Comparison of ENCODE assay signal across 10 mouse cellular contexts in genomic region chr17:65643579-65643978, GRCm38 (mm10). TPM values are rescaled to one million over a fixed set of nuclear protein-coding genes. Genes with fewer than 3 reads are reported as not detected.
DNase-seq lines count a peak whose midpoint lies in the region; ATAC-seq and TF ChIP-seq lines count a peak whose summit lies in the region.
"Had no signal": no experiment of that assay in that cellular context is flagged by ENCODE, and none has a peak within 500 bp of the region (broad histone marks: within the 10 kb centered on the region; RNA-seq: fewer than 3 reads in every experiment).

No protein-coding gene starts in this region.

- H3K36me3 ChIP-seq in kidney, embryonic 16.5 days (ENCODE audit: insufficient read depth, low read length), result no peaks in the 10 kb centered on the region
- H3K36me3 ChIP-seq in embryonic facial prominence, embryonic 11.5 days (replicated peaks; ENCODE audit: control insufficient read depth, insufficient read depth, low read depth, low read length), result no peaks in the 10 kb centered on the region
- no peaks in the 10 kb centered on the region for H3K36me3 ChIP-seq in hindbrain, embryonic 16.5 days (ENCODE audit: control insufficient read depth, insufficient read depth, low read length)
- no peaks in the 10 kb centered on the region for H3K36me3 ChIP-seq in myocyte (ENCODE audit: control insufficient read depth, insufficient read depth)
- H3K36me3 ChIP-seq: limb, embryonic 12.5 days had no signal

- H3K4me3 ChIP-seq in kidney, embryonic 16.5 days (ENCODE audit: low read length), result no peak overlapping the region
- H3K4me3 ChIP-seq in embryonic facial prominence, embryonic 11.5 days (ENCODE audit: low read depth, low read length), result no peak overlapping the region
- no peak overlapping the region for H3K4me3 ChIP-seq in hindbrain, embryonic 16.5 days (ENCODE audit: low read length)
- no peak overlapping the region for H3K4me3 ChIP-seq in myocyte
- H3K4me3 ChIP-seq: limb, embryonic 12.5 days had no signal

- peaks cover 15% of the 10 kb centered on the region for H3K4me1 ChIP-seq in kidney, embryonic 16.5 days (ENCODE audit: insufficient read depth, low read length)
- no peaks in the 10 kb centered on the region; the same call in 1 of the 2 replicates for H3K4me1 ChIP-seq in embryonic facial prominence, embryonic 11.5 days (ENCODE audit: control insufficient read depth, insufficient read depth, low read length)
- peaks cover 13% of the 10 kb centered on the region for H3K4me1 ChIP-seq in hindbrain, embryonic 16.5 days (ENCODE audit: control insufficient read depth, insufficient read depth, low read depth, low read length)

- no peak overlapping the region for H3ac ChIP-seq in myocyte (ENCODE audit: control insufficient read depth, insufficient read length)

- H3K9ac ChIP-seq in kidney, embryonic 16.5 days (replicated peaks; ENCODE audit: low read length), result 0 out of 2 replicates have a peak overlapping the region, but pooled peaks have one; percentile 18
- H3K9ac ChIP-seq in embryonic facial prominence, embryonic 11.5 days (replicated peaks; ENCODE audit: low read length), result no peak overlapping the region
- H3K9ac ChIP-seq in hindbrain, embryonic 16.5 days (ENCODE audit: low read depth, low read length), result no peak overlapping the region
- H3K9ac ChIP-seq: limb, embryonic 12.5 days had no signal

- H3K79me2 ChIP-seq in myocyte (ENCODE audit: control insufficient read depth, insufficient read depth), result no peaks in the 10 kb centered on the region

- DNase-seq in kidney, postnatal 14 days, result no peak
- peak; percentile 9 for DNase-seq in embryonic facial prominence, embryonic 11.5 days (ENCODE audit: low spot score)
- DNase-seq in spleen, postnatal 36 days (ENCODE audit: low spot score in 2 of 2), result no peak
- no peak for DNase-seq in yolk sac, embryonic 10.5 days (ENCODE audit: low spot score)
- DNase-seq: adrenal gland, adult 8-10 months; thymus, postnatal 36 days had no signal

- no peaks in the 10 kb centered on the region for H3K9me3 ChIP-seq in kidney, embryonic 16.5 days (ENCODE audit: low read length)
- no peaks in the 10 kb centered on the region for H3K9me3 ChIP-seq in embryonic facial prominence, embryonic 11.5 days (replicated peaks; ENCODE audit: control insufficient read depth, low read length)
- H3K9me3 ChIP-seq in hindbrain, embryonic 16.5 days (ENCODE audit: control insufficient read depth, low read length), result no peaks in the 10 kb centered on the region
- H3K9me3 ChIP-seq: limb, embryonic 12.5 days had no signal

- TF ChIP-seq POLR2A in myocyte (IDR thresholded peaks at IDR 0.05; ENCODE audit: insufficient read length, low read depth), result no peak

- ATAC-seq in kidney, embryonic 16.5 days (ENCODE audit: low FRiP score, low TSS enrichment), result no peak
- no peak for ATAC-seq in embryonic facial prominence, embryonic 11.5 days (replicated peaks; ENCODE audit: insufficient number of reproducible peaks, low FRiP score, low TSS enrichment, low read depth)
- no peak for ATAC-seq in hindbrain, embryonic 16.5 days

- H3K4me2 ChIP-seq in kidney, embryonic 16.5 days (replicated peaks; ENCODE audit: low read depth, low read length), result no peak overlapping the region; the same call in 1 of the 2 replicates
- H3K4me2 ChIP-seq in embryonic facial prominence, embryonic 11.5 days (ENCODE audit: low read depth, low read length), result no peak overlapping the region
- no peak overlapping the region for H3K4me2 ChIP-seq in hindbrain, embryonic 16.5 days (ENCODE audit: low read length)
- peak overlapping the region; percentile 31 for H3K4me2 ChIP-seq in myocyte (ENCODE audit: low read depth)
- H3K4me2 ChIP-seq: limb, embryonic 12.5 days had no signal

- H3K27me3 ChIP-seq in kidney, embryonic 16.5 days (ENCODE audit: insufficient read depth, low read length), result no peaks in the 10 kb centered on the region
- no peaks in the 10 kb centered on the region for H3K27me3 ChIP-seq in embryonic facial prominence, embryonic 11.5 days (ENCODE audit: control insufficient read depth, insufficient read depth, low read length)
- H3K27me3 ChIP-seq in hindbrain, embryonic 16.5 days (replicated peaks; ENCODE audit: control insufficient read depth, insufficient read depth, low read length), result no peaks in the 10 kb centered on the region
- H3K27me3 ChIP-seq in myocyte (ENCODE audit: control insufficient read depth, insufficient read depth, insufficient read length), result no peaks in the 10 kb centered on the region
- H3K27me3 ChIP-seq: limb, embryonic 12.5 days had no signal

- H3K27ac ChIP-seq in kidney, embryonic 16.5 days (ENCODE audit: low read length), result no peak overlapping the region; the same call in 1 of the 2 replicates
- no peak overlapping the region; the same call in 1 of the 2 replicates for H3K27ac ChIP-seq in embryonic facial prominence, embryonic 11.5 days (replicated peaks; ENCODE audit: low read depth, low read length)
- peak overlapping the region; percentile 36; the same call in 1 of the 2 replicates for H3K27ac ChIP-seq in hindbrain, embryonic 16.5 days (ENCODE audit: low read depth, low read length)
- H3K27ac ChIP-seq: limb, embryonic 12.5 days had no signal

- 60% methylated on average over 5 of the region's 5 CpGs for WGBS in kidney, embryonic 16.5 days
- WGBS in embryonic facial prominence, embryonic 11.5 days, result 79% methylated on average over 5 of the region's 5 CpGs
- 83% methylated on average over 5 of the region's 5 CpGs for WGBS in hindbrain, embryonic 16.5 days

TF ChIP-seq in myocyte, 11 proteins besides CTCF, POLR2A, EP300 and RAD21:
- TF ChIP-seq POLR2AphosphoS2 (IDR thresholded peaks at IDR 0.05; ENCODE audit: insufficient read length, low read depth) (no peak), TCF12 (IDR thresholded peaks at IDR 0.05; ENCODE audit: insufficient read depth, poor library complexity, severe bottlenecking) (no peak), MYOD1 (IDR thresholded peaks at IDR 0.05; ENCODE audit: control insufficient read depth in 1 of 3, insufficient read length in 2 of 3, low read depth in 2 of 3) (no peak), E2F4 (IDR thresholded peaks at IDR 0.05; ENCODE audit: insufficient read depth) (no peak), SRF (IDR thresholded peaks at IDR 0.05; ENCODE audit: control insufficient read depth, insufficient read length, low read depth) (no peak), MAX (IDR thresholded peaks at IDR 0.05; ENCODE audit: low read depth) (no peak), CEBPB (IDR thresholded peaks at IDR 0.05; ENCODE audit: insufficient read depth, poor library complexity, severe bottlenecking) (no peak), USF1 (IDR thresholded peaks at IDR 0.05; ENCODE audit: low read depth) (no peak), TCF3 (IDR thresholded peaks at IDR 0.05; ENCODE audit: insufficient read length, low read depth) (no peak), MYOG (IDR thresholded peaks at IDR 0.05; ENCODE audit: control insufficient read depth in 1 of 3, insufficient read depth in 1 of 3, insufficient read length in 2 of 3, low read depth in 2 of 3) (no peak), REST (IDR thresholded peaks at IDR 0.05; ENCODE audit: insufficient read depth, insufficient read length) (no peak)

RNA-seq across cellular contexts. Expression of gene Txndc2, which starts 1.6 kb away (rescaled TPM):
- 0.09 TPM in 1 of 2 replicates, not detected in the other for polyA plus RNA-seq in kidney, embryonic 16.5 days (2015; fragmentation: Nextera tagmentation; extraction: Ambion mirVana)
- 0.18 and 0.38 TPM in 2 replicates for polyA plus RNA-seq in embryonic facial prominence, embryonic 11.5 days (2014; fragmentation: Nextera tagmentation; extraction: Ambion mirVana)
- 0.11 TPM in 1 of 2 replicates, not detected in the other for polyA plus RNA-seq in hindbrain, embryonic 16.5 days (2015; fragmentation: Nextera tagmentation; extraction: Ambion mirVana)
- polyA plus RNA-seq in myocyte (2012; fragmentation: generic; extraction: Trizol), result 0.04 TPM

RNA-seq across cellular contexts. Expression of gene Vapa, which starts 30.2 kb away (rescaled TPM):
- polyA plus RNA-seq in kidney, embryonic 16.5 days (2015; fragmentation: Nextera tagmentation; extraction: Ambion mirVana), result 160 and 165 TPM in 2 replicates
- 236 and 260 TPM in 2 replicates for polyA plus RNA-seq in embryonic facial prominence, embryonic 11.5 days (2014; fragmentation: Nextera tagmentation; extraction: Ambion mirVana)
- polyA plus RNA-seq in hindbrain, embryonic 16.5 days (2015; fragmentation: Nextera tagmentation; extraction: Ambion mirVana), result 250 and 257 TPM in 2 replicates
- polyA plus RNA-seq in myocyte (2012; fragmentation: generic; extraction: Trizol), result 78.9 TPM
